Mouse (Mus musculus): ENCODE measurements around the gene Gm28168. TPM values are rescaled to one million over a fixed set of nuclear protein-coding genes. Genes with fewer than 3 reads are reported as not detected.
"Not testable (repeated sequence)": the region's sequence is repeated elsewhere in the genome, so short reads cannot be mapped to it uniquely, and the experiment has no call there.

Gm28168 gene
- not detected in 2 replicates for polyA plus RNA-seq (2015; fragmentation: Nextera tagmentation; extraction: Ambion mirVana)

- H3K9me3 ChIP-seq (replicated peaks); H3K36me3 ChIP-seq; H3K27me3 ChIP-seq; ATAC-seq (ENCODE audit: low read depth); H3K4me3 ChIP-seq (replicated peaks); H3K27ac ChIP-seq; H3K4me1 ChIP-seq (replicated peaks); H3K4me2 ChIP-seq; H3K9ac ChIP-seq; DNase-seq: not testable (repeated sequence)
- WGBS (ENCODE audit: insufficient replicate concordance), result 40% methylated on average over 1 of the region's 1 CpGs
These were observed at the start of gene Gm28168 for GRCm38 (mm10) chr1:117927715-117928114. Gene Gm28168, plus strand, starts transcription at chr1:117928015.

GRCm38 (mm10) chr1:117965639-117966038 lies 37.8 kb downstream of the Gm28168 start, which contains the start of gene Gm7145:
Gene Gm7145, plus strand, starts transcription at chr1:117965939.
- Histone ChIP-seq H3K27me3 (no peaks in the 10 kb centered on the region), H3K9ac (no peak within 1 kb of the TSS), H3K27ac (no peak within 1 kb of the TSS), H3K4me2 (no peak within 1 kb of the TSS), H3K36me3 (no peaks in the 10 kb centered on the region), H3K4me1 (replicated peaks) (no peaks in the 10 kb centered on the region), H3K9me3 (replicated peaks) (no peaks in the 10 kb centered on the region), H3K4me3 (replicated peaks) (no peak within 1 kb of the TSS)
- DNase-seq (no peak), ATAC-seq (ENCODE audit: low read depth) (no peak)
- WGBS (ENCODE audit: insufficient replicate concordance), result 57% methylated on average over 4 of the region's 4 CpGs

Other genes with a start within 250 kb of the Gm28168 start
- not detected in 2 replicates for gene Gm28363, start 230.9 kb upstream of the Gm28168 start, polyA plus RNA-seq (2015; fragmentation: Nextera tagmentation; extraction: Ambion mirVana)
- gene B020011L13Rik, start 146.9 kb upstream of the Gm28168 start, polyA plus RNA-seq (2015; fragmentation: Nextera tagmentation; extraction: Ambion mirVana), result not detected in 2 replicates
- not detected in 2 replicates for gene Gm28360, start 97.9 kb upstream of the Gm28168 start, polyA plus RNA-seq (2015; fragmentation: Nextera tagmentation; extraction: Ambion mirVana)
- not detected in 2 replicates for gene Gm7145, start 37.9 kb downstream of the Gm28168 start, polyA plus RNA-seq (2015; fragmentation: Nextera tagmentation; extraction: Ambion mirVana)
- gene Gm29106, start 248.5 kb downstream of the Gm28168 start, polyA plus RNA-seq (2015; fragmentation: Nextera tagmentation; extraction: Ambion mirVana), result 0.02 and 0.03 TPM in 2 replicates

Data from liver, embryonic 13.5 days (tissue).